Mouse (Mus musculus): ENCODE data around the gene Gm20538.

DNA sequence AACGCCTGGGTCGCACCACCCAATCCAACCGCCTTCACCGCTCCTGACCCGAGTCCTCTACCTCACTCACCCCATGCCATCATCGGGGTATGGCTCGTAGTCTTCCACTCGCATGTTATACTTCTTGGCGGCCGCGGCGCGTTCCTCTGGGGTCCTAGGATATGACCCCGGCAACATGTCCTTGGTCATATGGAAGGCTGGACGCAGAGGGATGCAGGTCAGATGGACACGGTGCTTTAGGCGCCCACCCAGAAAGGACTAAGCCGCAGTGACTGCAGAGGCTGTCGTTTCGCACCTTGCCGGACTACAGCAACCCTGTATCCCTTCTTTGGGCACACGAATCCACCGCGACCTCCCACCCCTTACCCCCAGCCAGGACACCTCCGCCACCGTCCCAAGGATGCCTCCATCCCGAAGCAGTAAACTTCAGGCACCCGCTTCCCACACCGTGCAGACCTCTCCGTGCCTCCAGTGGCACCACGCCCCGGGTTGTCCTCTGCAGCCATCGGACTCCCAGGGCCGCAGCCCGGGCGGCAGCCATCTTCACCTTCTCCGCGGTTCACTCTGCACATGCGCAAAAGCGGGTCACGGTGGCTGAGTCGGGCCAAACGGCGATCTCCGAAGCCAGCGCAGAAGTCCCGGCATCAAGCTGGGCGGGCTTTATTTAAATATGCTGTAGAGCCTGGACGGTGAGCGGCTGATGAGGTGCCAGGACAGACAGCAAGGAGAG is 2.4 kb upstream of the Gm20538 start, which contains the start of gene Ndufb8:
- TF ChIP-seq CTCF (IDR thresholded peaks at IDR 0.05) = no peak
- TF ChIP-seq EP300 (IDR thresholded peaks at IDR 0.05; ENCODE audit: insufficient read depth, low read depth, low read length) = peak; percentile 73; the same call in 1 of the 2 replicates
- TF ChIP-seq POLR2A (IDR thresholded peaks at IDR 0.05; ENCODE audit: insufficient read depth, low read depth, low read length) = peak; percentile 96
